Mouse (Mus musculus): ENCODE results near the gene Atf6. TPM values are rescaled to one million over a fixed set of nuclear protein-coding genes. Genes with fewer than 3 reads are reported as not detected.

Atf6 gene
- polyA plus RNA-seq, 1 experiment from 2014 or later, result 8.8 TPM

- Histone ChIP-seq H3K36me3 (no peaks in the 10 kb centered on the region), H3K9me3 (no peaks in the 10 kb centered on the region), H3K27me3 (replicated peaks) (no peaks in the 10 kb centered on the region), H3K27ac (no peak overlapping the region), H3K9ac (no peak overlapping the region), H3K4me3 (replicated peaks) (no peak overlapping the region), H3K4me2 (replicated peaks) (no peak overlapping the region), H3K4me1 (replicated peaks) (peaks cover 2% of the 10 kb centered on the region; the same call in 1 of the 2 replicates)
- 81% methylated on average over 5 of the region's 5 CpGs for WGBS
- no peak for ATAC-seq
Measured at GRCm38 (mm10) chr1:170896651-170897281, 29.2 kb upstream of the Atf6 start.

- Histone ChIP-seq H3K36me3 (no peaks in the 10 kb centered on the region), H3K9ac (no peak overlapping the region), H3K4me2 (replicated peaks) (no peak overlapping the region), H3K9me3 (no peaks in the 10 kb centered on the region), H3K4me3 (replicated peaks) (no peak overlapping the region), H3K27ac (no peak overlapping the region), H3K27me3 (replicated peaks) (no peaks in the 10 kb centered on the region), H3K4me1 (replicated peaks) (peaks cover 3% of the 10 kb centered on the region; the same call in 1 of the 2 replicates)
- peak; percentile 23; the same call in 1 of the 2 replicates for ATAC-seq
- WGBS, result 57% methylated on average over 9 of the region's 9 CpGs
Measured at GRCm38 (mm10) chr1:170894603-170895602, 27.3 kb upstream of the Atf6 start.

- no peak overlapping the region for H3K9ac ChIP-seq
- H3K4me1 ChIP-seq (replicated peaks), result peaks cover 3% of the 10 kb centered on the region; the same call in 1 of the 2 replicates
- H3K27ac ChIP-seq, result no peak overlapping the region
- 50% methylated on average over 1 of the region's 1 CpGs for WGBS
- H3K4me3 ChIP-seq (replicated peaks), result no peak overlapping the region
- ATAC-seq, result no peak
- H3K9me3 ChIP-seq, result no peaks in the 10 kb centered on the region
- H3K4me2 ChIP-seq (replicated peaks), result no peak overlapping the region
- no peaks in the 10 kb centered on the region for H3K27me3 ChIP-seq (replicated peaks)
- H3K36me3 ChIP-seq, result no peaks in the 10 kb centered on the region
Measured at GRCm38 (mm10) chr1:170892279-170892678, 24.7 kb upstream of the Atf6 start.

- H3K9ac ChIP-seq, result no peak overlapping the region
- H3K9me3 ChIP-seq, result no peaks in the 10 kb centered on the region
- peaks cover 3% of the 10 kb centered on the region; the same call in 1 of the 2 replicates for H3K4me1 ChIP-seq (replicated peaks)
- ATAC-seq, result no peak
- WGBS, result 53% methylated on average over 2 of the region's 2 CpGs
- H3K36me3 ChIP-seq, result no peaks in the 10 kb centered on the region
- H3K4me3 ChIP-seq (replicated peaks), result no peak overlapping the region
- no peak overlapping the region for H3K4me2 ChIP-seq (replicated peaks)
- H3K27me3 ChIP-seq (replicated peaks), result no peaks in the 10 kb centered on the region
- H3K27ac ChIP-seq, result no peak overlapping the region
Measured at GRCm38 (mm10) chr1:170891646-170892045, 24.1 kb upstream of the Atf6 start.

- Histone ChIP-seq H3K4me2 (replicated peaks) (no peak overlapping the region), H3K36me3 (no peaks in the 10 kb centered on the region), H3K27ac (no peak overlapping the region), H3K9me3 (no peaks in the 10 kb centered on the region), H3K9ac (no peak overlapping the region), H3K4me1 (replicated peaks) (peaks cover 3% of the 10 kb centered on the region; the same call in 1 of the 2 replicates), H3K4me3 (replicated peaks) (no peak overlapping the region), H3K27me3 (replicated peaks) (no peaks in the 10 kb centered on the region)
- no peak for ATAC-seq
- 79% methylated on average over 4 of the region's 4 CpGs for WGBS
Measured at GRCm38 (mm10) chr1:170889310-170889709, 21.7 kb upstream of the Atf6 start.

GRCm38 (mm10) chr1:170886044-170886458 lies 18.5 kb upstream of the Atf6 start:
- H3K4me1 ChIP-seq (replicated peaks), result no peaks in the 10 kb centered on the region
- H3K36me3 ChIP-seq, result peaks cover 7% of the 10 kb centered on the region; the same call in 1 of the 2 replicates
- no peaks in the 10 kb centered on the region for H3K9me3 ChIP-seq
- 14% methylated on average over 6 of the region's 6 CpGs for WGBS
- ATAC-seq, result no peak
- H3K4me2 ChIP-seq (replicated peaks), result peak overlapping the region; percentile 20; the same call in 1 of the 2 replicates
- no peaks in the 10 kb centered on the region for H3K27me3 ChIP-seq (replicated peaks)
- H3K27ac ChIP-seq, result peak overlapping the region; percentile 45
- no peak overlapping the region for H3K9ac ChIP-seq
- no peak overlapping the region for H3K4me3 ChIP-seq (replicated peaks)

- H3K4me2 ChIP-seq (replicated peaks), result peak within 1 kb of the TSS; percentile 59
- peaks cover 7% of the 10 kb centered on the region; the same call in 1 of the 2 replicates for H3K36me3 ChIP-seq
- peak within 1 kb of the TSS; percentile 91 for H3K27ac ChIP-seq
- H3K9ac ChIP-seq, result peak within 1 kb of the TSS; percentile 83
- H3K9me3 ChIP-seq, result no peaks in the 10 kb centered on the region
- H3K27me3 ChIP-seq (replicated peaks), result no peaks in the 10 kb centered on the region
- peak; percentile 90 for ATAC-seq
- H3K4me1 ChIP-seq (replicated peaks), result no peaks in the 10 kb centered on the region
- peak within 1 kb of the TSS; percentile 81 for H3K4me3 ChIP-seq (replicated peaks)
- WGBS, result under 1% methylated on average over 46 of the region's 46 CpGs
Measured at GRCm38 (mm10) chr1:170884978-170885561, 17.5 kb upstream of the Atf6 start, which contains the start of the genes Gm26620 and Dusp12. Gene Gm26620, plus strand, starts transcription at chr1:170885065. Gene Dusp12, minus strand, starts transcription at chr1:170885540.

GRCm38 (mm10) chr1:170884390-170884789 lies 16.8 kb upstream of the Atf6 start:
- H3K4me2 ChIP-seq (replicated peaks), result peak overlapping the region; percentile 59
- H3K27ac ChIP-seq, result peak overlapping the region; percentile 91
- H3K9me3 ChIP-seq, result no peaks in the 10 kb centered on the region
- peak overlapping the region; percentile 81 for H3K4me3 ChIP-seq (replicated peaks)
- WGBS, result 14% methylated on average over 8 of the region's 8 CpGs
- H3K36me3 ChIP-seq, result peaks cover 9% of the 10 kb centered on the region
- peak; percentile 13; the same call in 1 of the 2 replicates for ATAC-seq
- H3K9ac ChIP-seq, result peak overlapping the region; percentile 83
- H3K27me3 ChIP-seq (replicated peaks), result no peaks in the 10 kb centered on the region
- no peaks in the 10 kb centered on the region for H3K4me1 ChIP-seq (replicated peaks)

- WGBS, result 45% methylated on average over 5 of the region's 5 CpGs
- Histone ChIP-seq H3K27me3 (replicated peaks) (no peaks in the 10 kb centered on the region), H3K4me3 (replicated peaks) (no peak overlapping the region), H3K9me3 (no peaks in the 10 kb centered on the region), H3K27ac (peak overlapping the region; percentile 0; the same call in 1 of the 2 replicates), H3K4me1 (replicated peaks) (no peaks in the 10 kb centered on the region), H3K9ac (no peak overlapping the region), H3K4me2 (replicated peaks) (peak overlapping the region; percentile 59), H3K36me3 (peaks cover 17% of the 10 kb centered on the region)
- peak; percentile 50 for ATAC-seq
Measured at GRCm38 (mm10) chr1:170882915-170883485, 15.4 kb upstream of the Atf6 start.

- no peak overlapping the region for H3K9ac ChIP-seq
- H3K27ac ChIP-seq, result no peak overlapping the region
- H3K36me3 ChIP-seq, result peaks cover 16% of the 10 kb centered on the region
- no peak overlapping the region for H3K4me2 ChIP-seq (replicated peaks)
- no peaks in the 10 kb centered on the region for H3K27me3 ChIP-seq (replicated peaks)
- no peak overlapping the region for H3K4me3 ChIP-seq (replicated peaks)
- ATAC-seq, result no peak
- H3K4me1 ChIP-seq (replicated peaks), result no peaks in the 10 kb centered on the region
- WGBS, result 90% methylated on average over 5 of the region's 5 CpGs
- H3K9me3 ChIP-seq, result no peaks in the 10 kb centered on the region
Measured at GRCm38 (mm10) chr1:170876906-170877305, 9.3 kb upstream of the Atf6 start.

GRCm38 (mm10) chr1:170875676-170876075 lies 8.1 kb upstream of the Atf6 start:
- WGBS, result 61% methylated on average over 3 of the region's 3 CpGs
- no peak overlapping the region for H3K27ac ChIP-seq
- ATAC-seq, result no peak

More at GRCm38 (mm10) chr1:170875676-170876075, 8.1 kb upstream of the Atf6 start:
- Histone ChIP-seq H3K4me3 (replicated peaks) (no peak overlapping the region), H3K9me3 (no peaks in the 10 kb centered on the region), H3K4me1 (replicated peaks) (no peaks in the 10 kb centered on the region), H3K4me2 (replicated peaks) (no peak overlapping the region), H3K9ac (no peak overlapping the region), H3K36me3 (peaks cover 10% of the 10 kb centered on the region), H3K27me3 (replicated peaks) (no peaks in the 10 kb centered on the region)

All from intestine, embryonic 15.5 days (tissue).